Mouse (Mus musculus) ES-E14 (cell line): ENCODE data around the gene C1ql4.

Source experiments
- MAFK ChIP-seq: IDR thresholded peaks from 2 replicates; pipeline ENCODE4 v1.6.1; 2014; ENCODE audit warnings: mild to moderate bottlenecking, low read depth, low read length, inconsistent platforms; ENCODE audit not compliant: insufficient read depth
- ZC3H11A ChIP-seq: IDR thresholded peaks from 2 replicates; pipeline ENCODE4 v1.6.1; 2012; ENCODE audit warnings: low read depth, mild to moderate bottlenecking, inconsistent platforms, low read length, borderline replicate concordance
- ZNF384 ChIP-seq: IDR thresholded peaks from 2 replicates; pipeline ENCODE4 v1.6.1; 2012; ENCODE audit warnings: low read depth, low read length, inconsistent platforms

GRCm38 (mm10) chr15:99105238-99105637 is 17.6 kb upstream of the C1ql4 start:
- TF ChIP-seq ZC3H11A (no peak), ZNF384 (no peak), MAFK (no peak)
